Mouse (Mus musculus) adrenal gland, adult 8-10 months (tissue): Measurements from ENCODE around the gene Nfkb2. TPM values are rescaled to one million over a fixed set of nuclear protein-coding genes. Genes with fewer than 3 reads are reported as not detected.

ENCODE experiments used
- DNase-seq: peaks from one replicate; pipeline ENCODE4 v3.0.0; 2022
- total RNA-seq, 4 experiments: library from RNA; stranded (reverse); gene quantifications; 2 replicates each; pipeline ENCODE4 v1.2.4; 2022

Nfkb2 gene
- total RNA-seq, 4 experiments from 2014 or later: 35.6 to 40.1 (median 37.3) TPM

DNA sequence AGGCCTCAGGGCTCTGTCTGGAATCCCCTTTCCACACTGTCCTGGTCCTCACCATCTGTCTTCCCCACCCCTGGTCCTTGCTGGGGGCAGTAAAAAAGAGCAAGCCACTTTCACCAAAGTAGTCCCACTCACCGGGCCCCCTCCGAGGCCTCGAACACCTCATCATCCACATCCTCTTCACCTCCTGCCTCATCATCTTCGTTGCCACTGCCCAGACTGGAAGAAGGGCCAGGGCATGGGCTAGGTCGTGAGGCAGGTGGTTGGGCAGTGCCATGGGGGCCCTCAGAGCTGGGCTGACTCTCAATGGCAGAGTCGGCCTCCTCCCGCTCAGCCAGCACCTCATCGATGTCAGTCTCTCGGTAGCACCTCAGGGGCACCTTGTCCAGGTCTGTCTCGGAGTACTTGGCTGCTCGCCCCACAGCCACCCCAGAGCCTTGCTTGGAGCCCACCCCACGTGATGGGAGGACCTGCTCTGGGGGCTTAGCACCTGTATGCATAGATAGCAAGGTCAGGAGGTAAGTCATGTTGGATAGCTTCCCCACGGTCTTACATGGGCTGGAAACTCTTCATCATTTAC is 19.0 kb downstream of the Nfkb2 start:
- no peak for DNase-seq

DNA sequence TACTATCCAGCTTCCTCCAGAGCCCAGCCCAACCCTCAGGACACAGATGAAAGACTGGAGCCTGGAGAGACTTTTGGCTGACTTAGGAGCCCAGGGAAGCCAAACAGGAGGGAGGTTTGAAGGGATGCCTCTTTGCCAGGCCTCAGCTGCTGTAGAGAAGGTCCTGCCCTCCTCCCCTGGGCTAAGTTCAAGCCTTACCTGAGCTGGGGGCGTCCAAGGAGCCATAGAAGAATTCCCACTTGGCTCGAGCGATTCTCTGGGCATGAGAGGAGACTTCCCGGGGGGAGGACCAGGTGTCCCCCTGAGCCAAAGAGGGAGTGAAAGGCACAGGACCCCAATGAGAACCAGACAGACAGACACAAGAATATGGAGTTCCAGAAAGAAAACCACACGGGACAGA is 19.6 kb downstream of the Nfkb2 start:
- DNase-seq: no peak

DNA sequence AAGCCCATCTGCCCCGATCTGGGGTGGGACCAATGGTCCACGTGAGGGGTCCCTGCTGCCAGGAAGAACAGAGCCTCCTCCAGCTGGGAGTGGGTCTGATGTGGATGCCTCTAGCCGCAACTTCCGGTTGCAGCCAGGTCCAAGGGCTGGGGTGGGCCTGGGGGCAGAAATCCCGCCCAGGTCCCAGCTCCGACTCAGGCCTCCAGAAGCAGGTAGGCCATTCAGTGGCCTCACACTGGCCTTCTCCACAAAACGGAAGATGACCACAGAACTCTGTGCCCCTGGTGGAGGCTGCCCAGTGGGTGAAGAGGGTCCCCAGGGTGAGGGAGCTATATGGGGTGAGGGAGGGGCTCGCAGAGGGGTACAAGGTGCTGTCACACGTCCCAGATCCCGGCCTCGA is 20.2 kb downstream of the Nfkb2 start:
- DNase-seq: no peak

DNA sequence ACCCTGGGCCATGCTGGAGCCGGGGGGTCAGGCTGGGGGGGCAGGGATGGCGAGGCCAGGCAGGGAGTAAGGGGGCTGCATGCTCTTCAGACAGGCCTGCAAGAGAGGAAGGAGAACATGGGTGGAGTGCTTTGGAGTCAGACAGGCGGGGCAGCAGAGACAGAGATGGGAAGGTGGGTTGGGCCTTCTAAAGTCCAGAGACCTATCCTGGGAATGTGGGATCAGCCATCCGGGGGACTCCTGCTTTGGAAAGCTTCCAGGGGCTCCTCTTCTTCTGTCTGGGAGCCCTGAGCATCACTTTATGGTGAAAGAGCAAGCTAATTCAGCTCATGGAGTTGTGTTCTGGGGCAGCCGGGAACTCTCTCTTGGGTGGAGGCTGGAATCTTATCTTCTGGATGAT is 20.8 kb downstream of the Nfkb2 start:
- no peak for DNase-seq

DNA sequence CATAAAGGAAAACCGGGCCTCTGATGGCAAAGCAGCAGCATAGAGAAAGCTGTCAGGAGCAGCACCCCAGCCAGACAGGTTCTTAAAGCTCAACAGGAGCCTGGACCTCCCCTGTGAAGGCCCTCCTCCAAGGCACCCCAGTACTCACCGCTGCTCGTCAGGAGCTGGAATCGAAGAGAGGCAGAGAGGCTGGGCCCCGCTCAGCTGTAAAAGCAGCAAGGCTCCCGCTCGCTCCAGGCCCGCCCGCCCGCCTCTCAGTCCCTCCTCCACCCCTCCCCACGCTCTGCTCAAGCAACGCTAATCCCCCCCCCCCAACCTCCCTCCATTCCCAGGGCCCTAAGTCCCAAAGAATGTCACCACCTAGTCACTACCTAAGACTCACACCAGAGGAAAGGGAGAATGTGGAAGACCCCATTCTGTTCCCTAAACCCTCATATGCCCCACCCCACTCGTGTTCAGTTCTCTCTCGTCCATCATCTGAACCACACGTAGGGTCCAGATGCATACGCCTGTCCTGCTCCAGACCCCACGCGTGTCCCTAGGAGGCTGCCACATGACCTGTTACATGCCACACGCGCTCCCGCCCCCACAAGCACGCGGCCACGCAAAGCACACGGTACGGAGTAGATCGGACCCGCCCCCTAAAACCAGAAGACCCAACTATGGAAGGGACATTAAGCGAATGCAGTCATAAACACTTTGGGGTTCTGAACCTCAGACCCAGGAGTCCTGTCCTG is 22.1 kb downstream of the Nfkb2 start:
- no peak for DNase-seq

DNA sequence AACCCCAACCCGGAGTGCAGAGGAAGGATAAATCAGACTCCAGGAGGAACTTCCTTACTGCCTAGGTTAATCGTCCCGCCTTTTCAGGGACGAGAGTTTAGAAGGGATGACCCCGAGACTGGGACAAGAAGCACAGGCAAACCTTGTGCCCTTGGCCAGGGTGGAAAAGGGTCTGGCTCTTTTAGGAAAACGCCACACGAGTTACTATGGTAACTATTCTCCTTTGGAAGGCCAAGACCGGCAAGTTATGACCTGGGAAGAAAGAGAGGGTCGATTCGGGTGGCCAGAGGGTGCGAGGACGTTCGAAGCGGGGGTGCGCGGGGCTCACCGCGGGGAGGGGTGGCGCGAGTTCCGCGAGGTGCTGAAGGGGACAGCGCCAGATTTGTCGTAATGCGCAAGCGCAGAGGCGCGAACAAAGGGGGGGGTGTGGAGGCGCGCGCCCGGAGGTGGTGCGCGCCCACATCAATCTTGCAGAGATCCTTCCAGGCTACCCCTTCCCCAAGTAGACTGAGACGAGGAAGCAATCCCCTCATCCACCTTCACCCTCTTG is 22.7 kb downstream of the Nfkb2 start, which contains the start of gene Psd:
Gene Psd (minus strand): TSS at position 401 of the 550 bp plus-strand sequence.
- no peak for DNase-seq

DNA sequence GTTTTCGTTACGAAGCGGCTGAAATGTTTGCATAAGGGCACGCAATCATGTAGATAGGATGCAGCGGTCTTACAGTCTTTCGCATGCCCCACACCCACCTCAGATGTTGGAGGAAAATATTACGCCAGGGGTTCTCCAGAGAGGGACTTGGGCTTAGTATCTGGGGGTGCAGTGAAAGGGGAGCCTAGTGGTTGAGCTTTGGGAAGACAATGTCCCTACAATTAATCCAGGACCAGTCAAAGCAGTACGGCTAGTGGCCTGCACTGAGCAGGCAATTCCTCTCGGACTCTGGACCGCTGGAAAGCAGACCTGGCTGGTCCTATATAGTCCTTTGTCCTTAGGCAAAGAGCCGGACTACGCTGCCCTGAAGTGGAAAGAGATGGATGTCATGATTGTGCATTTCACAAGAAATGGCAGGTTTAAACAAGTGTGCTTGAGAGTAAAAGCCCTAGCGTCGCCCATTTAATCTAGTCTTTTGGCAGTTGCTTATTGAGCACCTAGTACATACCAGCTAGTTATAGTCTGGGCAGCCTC is 23.5 kb downstream of the Nfkb2 start:
- DNase-seq: no peak

DNA sequence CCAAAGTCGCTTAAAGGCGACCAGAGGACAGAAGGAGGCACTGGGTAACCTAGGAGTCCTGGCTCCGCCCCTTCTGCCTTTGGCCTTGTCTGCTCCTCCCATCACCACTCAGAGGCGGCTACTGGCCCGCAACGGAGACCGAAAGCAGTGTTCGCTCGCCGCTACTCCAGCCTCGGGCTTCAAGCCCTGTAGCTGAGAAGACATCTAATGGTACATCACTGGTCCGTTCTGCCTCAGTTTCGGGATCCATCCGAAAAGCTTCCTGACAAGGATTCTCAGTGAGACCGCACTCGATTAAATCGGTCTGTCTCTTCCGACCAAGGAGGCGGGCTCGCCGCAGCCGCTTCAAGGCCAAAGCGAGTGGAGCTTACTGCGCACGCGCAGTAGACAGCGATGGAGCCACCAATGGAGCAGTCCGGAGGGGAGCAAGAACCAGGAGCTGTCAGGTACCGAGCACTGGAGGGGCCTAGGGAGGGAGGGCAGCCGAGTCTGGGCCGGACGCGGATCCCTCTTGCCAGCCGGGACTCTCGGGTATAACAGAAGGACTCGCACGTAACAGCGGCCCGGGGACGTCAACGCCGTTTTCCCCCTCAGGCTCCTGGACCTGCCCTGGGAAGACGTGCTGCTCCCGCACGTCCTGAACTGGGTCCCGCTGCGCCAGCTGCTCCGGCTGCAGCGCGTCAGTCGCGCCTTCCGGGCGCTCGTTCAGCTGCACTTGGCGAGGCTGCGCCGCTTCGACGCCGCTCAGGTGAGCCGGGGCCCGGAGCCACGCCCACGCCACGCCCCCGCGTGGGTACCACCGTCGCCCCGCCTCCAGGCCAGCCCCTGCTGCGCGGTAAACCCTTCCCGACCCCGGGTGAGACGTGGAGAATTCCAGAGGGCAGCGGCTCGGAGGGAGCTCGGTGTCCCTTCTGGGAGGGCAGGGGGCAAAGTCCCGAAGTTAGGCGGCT is 24.2 kb downstream of the Nfkb2 start, which contains the start of gene Fbxl15:
Gene Fbxl15 (plus strand): TSS at position 104 of the 950 bp plus-strand sequence.
- DNase-seq: peak; percentile 94

DNA sequence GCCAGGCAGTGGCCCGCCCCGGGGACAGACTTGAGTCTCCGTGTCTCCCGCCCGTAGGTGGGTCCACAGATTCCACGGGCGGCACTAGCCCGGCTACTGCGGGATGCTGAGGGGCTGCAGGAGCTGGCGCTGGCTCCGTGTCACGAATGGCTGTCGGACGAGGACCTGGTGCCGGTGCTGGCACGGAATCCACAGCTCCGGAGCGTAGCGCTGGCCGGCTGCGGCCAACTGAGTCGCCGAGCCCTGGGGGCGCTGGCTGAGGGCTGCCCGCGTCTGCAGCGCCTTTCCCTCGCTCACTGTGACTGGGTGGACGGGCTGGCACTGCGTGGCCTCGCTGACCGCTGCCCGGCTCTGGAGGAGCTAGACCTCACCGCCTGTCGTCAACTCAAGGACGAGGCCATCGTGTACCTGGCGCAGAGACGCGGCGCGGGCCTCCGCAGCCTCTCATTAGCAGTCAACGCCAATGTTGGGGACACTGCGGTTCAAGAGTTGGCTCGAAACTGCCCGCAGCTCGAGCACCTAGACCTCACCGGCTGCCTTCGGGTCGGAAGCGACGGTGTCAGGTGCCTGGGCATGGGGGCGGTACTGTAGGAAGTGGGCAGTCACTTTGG is 25.0 kb downstream of the Nfkb2 start:
- no peak for DNase-seq

DNA sequence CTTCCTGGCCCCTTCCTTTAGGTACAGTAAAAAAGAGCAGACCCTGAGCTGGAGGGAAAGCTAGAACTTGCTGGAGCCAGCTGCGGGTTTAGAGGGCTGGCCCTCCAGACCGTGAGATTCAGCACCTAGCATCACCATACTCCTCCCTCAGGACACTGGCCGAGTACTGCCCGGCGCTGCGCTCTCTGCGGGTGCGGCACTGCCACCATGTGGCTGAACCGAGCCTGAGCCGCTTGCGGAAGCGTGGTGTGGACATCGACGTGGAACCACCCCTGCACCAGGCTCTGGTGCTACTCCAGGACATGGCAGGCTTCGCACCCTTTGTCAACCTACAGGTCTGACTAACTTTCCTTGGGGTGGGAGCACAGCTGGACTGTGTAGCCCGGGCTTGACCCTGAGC is 25.8 kb downstream of the Nfkb2 start:
- DNase-seq: peak; percentile 79

DNA sequence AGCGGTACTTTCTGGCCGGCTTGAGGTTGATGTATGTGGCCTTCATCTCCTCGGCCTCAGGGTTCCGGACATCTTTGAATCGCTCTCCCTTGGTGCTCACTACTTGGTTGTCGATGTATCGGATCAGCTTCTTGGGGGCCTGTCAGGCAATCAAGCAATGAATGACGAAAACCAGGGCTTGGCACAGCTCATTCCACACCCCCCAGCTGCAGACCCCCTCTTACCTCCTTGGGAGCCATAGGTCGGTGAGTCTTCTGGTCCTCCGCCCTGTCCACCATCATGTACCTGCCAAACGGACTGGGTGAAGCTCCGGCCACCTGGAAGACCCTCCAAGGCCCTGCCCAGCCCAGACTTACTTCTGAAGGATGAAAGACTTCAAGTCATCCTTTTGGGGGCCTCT is 26.6 kb downstream of the Nfkb2 start:
- DNase-seq: no peak

DNA sequence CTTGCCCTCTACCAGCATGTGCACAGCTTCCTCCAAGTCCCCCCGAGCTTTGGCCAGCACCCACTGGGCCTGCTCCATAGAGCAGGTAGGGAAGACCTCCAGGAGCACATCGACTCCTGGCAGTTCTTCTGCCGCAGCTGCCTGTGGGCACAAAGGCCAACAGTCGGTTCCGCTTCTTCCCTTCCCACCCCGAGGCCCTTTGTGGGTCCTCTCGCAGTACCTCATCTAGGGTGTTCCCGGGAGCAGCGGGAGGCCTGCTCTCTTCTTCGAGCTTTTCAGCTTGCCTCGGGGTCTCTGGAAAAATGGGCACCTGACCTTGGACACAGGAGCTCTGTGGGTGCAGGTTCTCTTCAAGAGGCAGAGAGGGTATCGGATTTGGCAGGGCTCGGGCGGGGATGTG is 27.2 kb downstream of the Nfkb2 start:
- DNase-seq: no peak

DNA sequence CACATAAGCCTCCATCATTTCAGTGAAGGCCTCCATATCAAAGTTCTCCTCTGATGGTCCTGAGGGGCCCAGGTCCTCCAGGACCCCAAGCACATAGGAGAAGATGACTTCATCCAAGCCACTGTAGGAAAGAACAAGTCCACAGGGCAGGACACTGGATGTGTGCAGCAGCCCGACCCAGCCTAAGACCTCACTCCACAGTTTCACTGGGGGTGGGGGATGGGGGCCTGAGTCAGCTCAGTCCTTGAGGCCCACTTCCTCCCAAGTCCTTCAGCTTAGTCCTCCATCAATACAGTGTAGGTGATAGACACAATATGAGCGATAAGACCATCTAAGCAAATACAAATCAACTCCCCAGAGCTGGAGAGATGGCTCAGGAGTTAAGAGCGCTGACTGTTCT is 27.8 kb downstream of the Nfkb2 start:
- DNase-seq: no peak

DNA sequence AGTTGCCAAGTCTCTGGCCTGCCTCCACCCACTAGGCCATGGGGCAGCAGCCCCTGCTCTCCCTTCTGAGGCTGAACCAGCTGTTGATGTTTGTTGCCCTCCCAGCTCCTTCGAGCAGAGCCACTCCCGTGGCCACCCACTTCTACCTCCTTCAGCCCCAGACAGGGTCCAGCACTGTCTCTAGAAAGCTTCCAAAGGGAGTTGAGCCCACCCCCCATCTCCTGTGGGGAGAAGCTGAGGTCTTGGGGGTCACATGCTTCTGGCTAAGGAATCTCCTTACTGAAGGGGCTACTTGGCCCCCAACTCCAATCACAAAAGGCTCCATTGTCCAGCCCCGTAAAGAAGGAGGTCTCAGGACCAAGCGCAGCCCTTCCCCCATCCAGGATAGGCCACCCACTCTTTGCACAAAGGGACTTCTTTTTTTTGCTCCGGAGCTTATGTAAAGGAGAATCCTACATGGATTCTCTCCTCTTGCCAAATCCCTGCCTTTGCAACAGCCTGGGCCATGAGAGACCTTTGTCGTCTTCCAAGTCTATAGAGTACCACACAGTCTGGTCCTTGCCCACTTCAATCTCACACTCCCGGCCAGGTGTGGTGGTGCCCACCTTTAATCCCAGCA is 28.7 kb downstream of the Nfkb2 start:
- no peak for DNase-seq

DNA sequence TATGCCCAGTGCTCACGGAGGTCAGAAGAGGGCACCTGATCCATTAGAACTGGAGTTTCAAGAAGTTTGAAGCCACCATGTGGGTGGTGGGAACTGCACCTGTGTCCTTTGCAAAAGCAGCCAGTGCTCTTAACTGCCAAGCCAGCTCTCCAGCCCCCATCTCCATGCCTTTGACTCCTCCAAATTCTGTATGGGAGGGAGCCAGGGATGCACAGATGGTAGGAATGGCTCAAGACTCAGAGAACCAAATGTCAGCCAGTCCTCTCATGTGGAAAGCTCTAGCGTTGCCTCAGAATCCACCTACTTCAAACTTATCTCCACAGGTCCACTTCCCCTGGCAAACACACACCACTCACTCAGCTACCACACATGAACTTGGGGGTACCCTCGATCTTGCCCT is 29.8 kb downstream of the Nfkb2 start:
- DNase-seq: no peak

DNA sequence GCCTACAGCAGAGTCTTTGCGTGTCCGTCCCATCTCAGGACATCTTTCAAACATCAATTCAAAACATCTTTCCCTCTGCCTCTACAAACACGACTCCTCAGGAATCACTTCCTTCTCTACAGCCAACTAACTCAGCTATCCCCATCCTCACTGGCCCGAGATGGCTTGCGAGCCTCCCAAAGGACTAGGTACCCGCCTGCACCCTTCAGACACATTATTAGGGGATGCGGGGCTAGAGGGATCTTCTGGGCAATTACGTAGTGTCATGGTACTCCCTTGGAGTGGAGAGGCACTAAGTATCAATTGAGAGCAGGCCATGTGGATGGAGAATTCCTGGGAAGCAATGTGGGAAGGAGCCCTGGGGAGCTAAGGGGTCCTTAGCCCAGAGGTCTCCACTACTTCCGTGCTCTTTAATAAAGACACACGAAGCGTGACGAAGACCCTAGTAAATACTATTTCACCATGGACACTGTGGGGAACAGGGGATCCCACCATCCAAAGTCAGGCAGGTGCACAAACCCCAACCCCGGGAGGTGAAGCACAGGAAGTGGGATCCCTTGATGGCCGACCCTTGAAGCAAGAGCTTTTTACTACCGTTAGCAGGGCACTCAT is 33.7 kb downstream of the Nfkb2 start:
- DNase-seq: no peak

DNA sequence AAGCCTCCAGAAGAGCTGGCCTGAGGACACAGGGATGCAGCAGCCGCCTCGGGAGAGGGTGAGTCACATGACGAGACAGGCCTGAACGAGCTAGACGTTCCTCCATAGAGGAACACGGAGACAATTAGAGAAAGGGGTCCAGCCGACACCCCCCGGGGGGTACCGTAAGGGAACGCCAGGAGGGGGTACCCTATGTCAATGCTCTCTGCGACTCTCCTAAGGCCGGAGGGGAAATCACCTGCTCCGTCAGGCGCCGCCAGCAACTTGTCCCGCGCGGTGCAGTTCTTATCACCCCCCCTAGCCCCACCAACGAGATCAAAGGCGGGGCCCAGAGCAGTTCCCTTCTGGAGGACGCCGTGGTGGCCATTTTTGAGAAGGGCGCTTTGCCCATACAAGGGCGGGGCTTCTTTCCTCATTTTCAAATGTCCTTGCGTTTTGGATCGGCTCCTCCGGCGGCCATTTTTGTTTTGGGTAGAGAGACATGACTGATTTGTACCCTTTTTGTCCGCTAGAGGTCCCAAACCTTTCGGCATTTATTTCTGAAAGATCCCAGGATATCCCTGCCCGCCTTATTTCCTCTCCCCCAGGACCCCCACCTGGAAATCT is 34.3 kb downstream of the Nfkb2 start, which contains the start of gene Cuedc2:
Gene Cuedc2 (minus strand): TSS at position 372 of the 606 bp plus-strand sequence.
- DNase-seq: peak; percentile 96

DNA sequence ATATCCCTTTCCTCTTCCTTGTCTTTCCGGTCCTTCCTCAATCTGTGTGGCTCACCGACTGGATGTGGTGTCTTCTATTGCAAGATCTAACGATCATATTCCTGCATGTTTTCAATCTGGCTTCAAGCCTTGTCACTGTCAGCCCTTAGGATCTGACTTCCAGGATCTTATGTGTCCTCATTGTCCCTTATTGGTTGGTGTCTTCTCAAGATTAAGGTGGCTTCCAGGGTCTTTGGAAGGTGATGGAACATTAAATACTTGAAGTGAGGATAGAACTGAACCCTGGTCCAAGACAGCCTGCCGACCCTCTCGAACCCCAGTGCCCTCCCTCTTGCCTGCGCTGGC is 34.8 kb downstream of the Nfkb2 start:
- DNase-seq: no peak

DNA sequence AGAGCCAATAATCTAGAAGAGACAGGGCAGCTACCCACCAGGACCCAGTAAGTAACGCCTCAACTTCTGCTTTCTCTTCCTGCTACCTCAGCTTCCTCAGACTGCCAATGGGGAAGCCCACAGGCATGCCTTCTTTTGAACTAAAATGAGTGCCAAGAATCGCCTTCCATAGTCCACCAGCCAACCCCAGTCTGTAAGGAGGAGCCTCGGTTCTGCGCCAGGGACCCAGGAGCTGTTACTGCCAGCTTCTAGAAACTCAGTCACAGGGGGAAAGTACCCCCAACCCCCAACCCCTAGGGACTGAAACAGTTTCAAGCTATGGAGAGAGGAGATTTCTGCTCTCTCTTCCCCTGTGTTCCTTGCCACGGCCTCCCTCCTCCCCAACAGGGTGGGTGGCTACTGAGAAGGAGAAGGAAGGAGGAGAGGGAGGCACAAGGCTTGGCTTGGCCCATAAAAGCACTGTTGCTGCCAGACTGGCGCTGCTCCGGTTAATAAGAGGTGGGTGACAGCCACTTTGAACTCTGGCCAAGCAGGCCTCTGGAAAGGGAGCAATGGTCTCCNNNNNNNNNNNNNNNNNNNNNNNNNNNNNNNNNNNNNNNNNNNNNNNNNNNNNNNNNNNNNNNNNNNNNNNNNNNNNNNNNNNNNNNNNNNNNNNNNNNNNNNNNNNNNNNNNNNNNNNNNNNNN is 35.3 kb downstream of the Nfkb2 start:
- DNase-seq: no peak
